In genomic region chr9:13690321-13690720, GRCm38 (mm10) we compare ENCODE assay signal across 13 mouse cellular contexts. TPM values are rescaled to one million over a fixed set of nuclear protein-coding genes. Genes with fewer than 3 reads are reported as not detected.
A peak's percentile ranks its signal among the peaks of the same experiment; 100 is the strongest.
DNase-seq lines count a peak whose midpoint lies in the region; ATAC-seq lines count a peak whose summit lies in the region.
"Had no signal": no experiment of that assay in that cellular context is flagged by ENCODE, and none has a peak within 500 bp of the region (broad histone marks: within the 10 kb centered on the region; RNA-seq: fewer than 3 reads in every experiment).

No protein-coding gene starts in this region.

- H3K4me3 ChIP-seq in heart, embryonic 16.5 days (ENCODE audit: low read length) = peak overlapping the region; percentile 25
- no peak overlapping the region for H3K4me3 ChIP-seq in midbrain, embryonic 12.5 days
- H3K4me3 ChIP-seq in liver, embryonic 11.5 days (ENCODE audit: low read depth, low read length) = no peak overlapping the region
- H3K4me3 ChIP-seq: embryonic facial prominence, embryonic 15.5 days; limb, embryonic 12.5 days had no signal

- DNase-seq in heart, postnatal 10 days = no peak
- peak; percentile 47 for DNase-seq in ZHBTc4 (ENCODE audit: low read depth, low spot score)
- peak; percentile 14 for DNase-seq in embryo, embryonic 9.5 days (ENCODE audit: extremely low spot score)
- DNase-seq in left cerebral cortex, postnatal 4 days = no peak
- no peak for DNase-seq in liver, embryonic 11.5 days (ENCODE audit: low spot score)
- no peak for DNase-seq in adrenal gland, adult (ENCODE audit: inconsistent age in 2 of 2, low spot score in 1 of 2)
- DNase-seq: gastrocnemius, postnatal 25 days; kidney, adult 18-20 months; thymus, postnatal 4 days had no signal

- H3K9ac ChIP-seq in heart, embryonic 16.5 days (ENCODE audit: low read length) = peak overlapping the region; percentile 46; the same call in 1 of the 2 replicates
- H3K9ac ChIP-seq in midbrain, embryonic 12.5 days (replicated peaks) = no peak overlapping the region
- H3K9ac ChIP-seq in liver, embryonic 11.5 days (ENCODE audit: low read depth, low read length) = no peak overlapping the region
- H3K9ac ChIP-seq: embryonic facial prominence, embryonic 15.5 days; limb, embryonic 12.5 days had no signal

- intact Hi-C loops in heart, postnatal 10 days (cut with DNase I) = no loop called here
- intact Hi-C loops in left cerebral cortex, postnatal 4 days (cut with DNase I) = no loop called here

- WGBS in heart, embryonic 16.5 days = 35% methylated on average over 8 of the region's 8 CpGs
- WGBS in midbrain, embryonic 12.5 days = 37% methylated on average over 8 of the region's 8 CpGs
- 60% methylated on average over 8 of the region's 8 CpGs for WGBS in liver, embryonic 11.5 days

- peak overlapping the region; percentile 60 for H3K4me2 ChIP-seq in heart, embryonic 16.5 days (ENCODE audit: low read depth, low read length)
- H3K4me2 ChIP-seq in midbrain, embryonic 12.5 days (replicated peaks) = no peak overlapping the region
- no peak overlapping the region for H3K4me2 ChIP-seq in liver, embryonic 11.5 days
- H3K4me2 ChIP-seq: embryonic facial prominence, embryonic 15.5 days; limb, embryonic 12.5 days had no signal

- no peak for ATAC-seq in heart, embryonic 16.5 days (replicated peaks; ENCODE audit: extremely low read depth, insufficient read depth, low FRiP score)
- ATAC-seq in midbrain, embryonic 12.5 days (ENCODE audit: low FRiP score, low read depth) = no peak
- no peak for ATAC-seq in liver, embryonic 11.5 days (replicated peaks; ENCODE audit: low FRiP score)

- H3K27ac ChIP-seq in heart, embryonic 16.5 days (ENCODE audit: low read length) = peak overlapping the region; percentile 1; the same call in 1 of the 2 replicates
- H3K27ac ChIP-seq in midbrain, embryonic 12.5 days (replicated peaks) = peak overlapping the region; percentile 60; the same call in 1 of the 2 replicates
- no peak overlapping the region for H3K27ac ChIP-seq in liver, embryonic 11.5 days (ENCODE audit: low read depth, low read length)
- H3K27ac ChIP-seq: embryonic facial prominence, embryonic 15.5 days; limb, embryonic 12.5 days had no signal

- no peaks in the 10 kb centered on the region for H3K9me3 ChIP-seq in heart, embryonic 16.5 days (replicated peaks; ENCODE audit: control insufficient read depth, low read length)
- H3K9me3 ChIP-seq in midbrain, embryonic 12.5 days = no peaks in the 10 kb centered on the region
- no peaks in the 10 kb centered on the region for H3K9me3 ChIP-seq in liver, embryonic 11.5 days (ENCODE audit: control insufficient read depth, low read length)
- H3K9me3 ChIP-seq: embryonic facial prominence, embryonic 15.5 days; limb, embryonic 12.5 days had no signal

- no peaks in the 10 kb centered on the region for H3K27me3 ChIP-seq in heart, embryonic 16.5 days (ENCODE audit: control insufficient read depth, insufficient read depth, low read length)
- H3K27me3 ChIP-seq in midbrain, embryonic 12.5 days = no peaks in the 10 kb centered on the region
- H3K27me3 ChIP-seq in liver, embryonic 11.5 days (replicated peaks; ENCODE audit: control insufficient read depth, insufficient read depth, low read length) = no peaks in the 10 kb centered on the region
- H3K27me3 ChIP-seq: embryonic facial prominence, embryonic 15.5 days; limb, embryonic 12.5 days had no signal

- H3K36me3 ChIP-seq in heart, embryonic 16.5 days (ENCODE audit: control insufficient read depth, insufficient read depth) = no peaks in the 10 kb centered on the region
- no peaks in the 10 kb centered on the region for H3K36me3 ChIP-seq in midbrain, embryonic 12.5 days
- H3K36me3 ChIP-seq in liver, embryonic 11.5 days (ENCODE audit: control insufficient read depth, insufficient read depth, low read length) = no peaks in the 10 kb centered on the region
- H3K36me3 ChIP-seq: embryonic facial prominence, embryonic 15.5 days; limb, embryonic 12.5 days had no signal

- H3K4me1 ChIP-seq in heart, embryonic 16.5 days (ENCODE audit: control insufficient read depth, insufficient read depth, low read length) = peaks cover 29% of the 10 kb centered on the region
- H3K4me1 ChIP-seq in midbrain, embryonic 12.5 days = peaks cover 12% of the 10 kb centered on the region
- H3K4me1 ChIP-seq in liver, embryonic 11.5 days (replicated peaks; ENCODE audit: control insufficient read depth, insufficient read depth, low read length) = no peaks in the 10 kb centered on the region; the same call in 1 of the 2 replicates
- H3K4me1 ChIP-seq: embryonic facial prominence, embryonic 15.5 days; limb, embryonic 12.5 days had no signal

RNA-seq across cellular contexts. Expression of gene Mtmr2, which starts 57.9 kb away (rescaled TPM):
- polyA plus RNA-seq in heart, embryonic 16.5 days (2015; fragmentation: Nextera tagmentation; extraction: Ambion mirVana) = 45.5 and 46.0 TPM in 2 replicates
- 10 to 100 TPM; 36.4 to 38.6 TPM for total RNA-seq in heart, postnatal 10 days (2021)
- 75.5 and 80.1 TPM in 2 replicates for polyA plus RNA-seq in midbrain, embryonic 12.5 days (2016; fragmentation: Nextera tagmentation; extraction: Ambion mirVana)
- 10 to 100 TPM; 45.1 to 46.0 TPM for total RNA-seq in left cerebral cortex, postnatal 4 days (2021)
- 53.2 and 53.7 TPM in 2 replicates for polyA plus RNA-seq in liver, embryonic 11.5 days (2014; fragmentation: Nextera tagmentation; extraction: Ambion mirVana)

Comparison
In these comparisons a context has a peak if more than half of its experiments do, and no peak if none do; other contexts are left out.
1. DNase-seq: peak in ZHBTc4 (single experiment) and embryo, embryonic 9.5 days (single experiment); none in heart, postnatal 10 days (0 of 2), left cerebral cortex, postnatal 4 days (single experiment), liver, embryonic 11.5 days (single experiment) and adrenal gland, adult (0 of 2).